ENCODE assay signal across 7 mouse cellular contexts in the genomic region with DNA sequence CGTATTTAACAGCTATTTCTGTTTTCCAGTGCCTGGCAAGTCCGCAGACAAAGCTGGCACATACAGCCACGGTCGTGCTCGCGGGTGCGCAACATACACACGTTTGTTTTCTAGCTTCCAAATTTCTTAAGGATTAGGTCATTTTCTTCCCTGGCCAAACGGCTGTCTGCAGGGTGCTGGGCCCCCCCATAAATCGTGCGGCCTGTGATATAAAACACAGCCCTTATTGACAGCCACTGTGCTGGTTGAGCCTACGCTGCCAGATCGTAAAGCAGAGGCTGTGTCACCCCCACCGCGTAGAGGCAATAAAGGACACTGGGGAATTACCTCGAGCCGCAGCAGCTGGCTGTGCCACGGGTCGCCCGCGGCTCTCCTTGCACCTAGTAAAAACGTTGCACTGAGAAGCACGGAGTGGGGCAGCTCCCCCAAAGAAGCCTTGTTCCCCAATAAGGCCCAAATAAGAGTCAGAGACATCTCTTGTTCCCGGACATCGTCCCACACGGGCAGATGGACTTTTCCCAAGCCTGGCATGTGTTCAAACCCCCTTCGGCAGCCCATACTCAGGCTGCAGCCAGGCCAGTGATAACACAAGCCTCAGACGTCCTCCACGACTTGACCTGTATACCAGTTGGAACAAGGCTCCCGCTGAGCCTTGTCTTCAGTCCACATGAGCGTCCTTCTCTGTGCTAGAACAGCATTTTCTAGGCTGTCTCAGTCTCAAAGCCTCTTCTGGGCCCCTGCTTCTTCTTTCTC.
DNase-seq lines count a peak whose midpoint lies in the region; ATAC-seq and TF ChIP-seq lines count a peak whose summit lies in the region.

No protein-coding gene starts in this region.

- TF ChIP-seq CTCF in layer of hippocampus, adult 2 months (conservative IDR thresholded peaks at IDR 0.05), result no peak

- DNase-seq in layer of hippocampus, postnatal 14 days (ENCODE audit: low spot score in 2 of 2), result peak; percentile 4 to 19
- DNase-seq in layer of hippocampus, adult 2 months (ENCODE audit: low spot score in 2 of 2), result no peak
- peak; percentile 18 for DNase-seq in embryo, embryonic 10 days (ENCODE audit: low spot score)
- DNase-seq in gonadal fat pad, adult 2 months (ENCODE audit: low read depth), result peak; percentile 3
- DNase-seq in T-cell, adult 2 months (ENCODE audit: low spot score), result no peak
- DNase-seq in gastrocnemius, adult 8-10 months (ENCODE audit: low spot score in 2 of 2), result no peak

- H3K36me3 ChIP-seq in limb, embryonic 15.5 days, result no peaks in the 10 kb centered on the region

- no peaks in the 10 kb centered on the region for H3K27me3 ChIP-seq in limb, embryonic 15.5 days

- no peak overlapping the region for H3K4me3 ChIP-seq in layer of hippocampus, adult 2 months
- no peak overlapping the region for H3K4me3 ChIP-seq in limb, embryonic 15.5 days

- no peak overlapping the region for H3K27ac ChIP-seq in layer of hippocampus, adult 2 months
- H3K27ac ChIP-seq in limb, embryonic 15.5 days, result peak overlapping the region; percentile 83

- peak; percentile 88 for ATAC-seq in limb, embryonic 15.5 days (ENCODE audit: insufficient number of reproducible peaks, low FRiP score, low TSS enrichment, low read depth)

- WGBS in limb, embryonic 15.5 days, result 13% methylated on average over 31 of the region's 31 CpGs

- H3K4me1 ChIP-seq in limb, embryonic 15.5 days, result peaks cover 34% of the 10 kb centered on the region

- no peak overlapping the region for H3K9ac ChIP-seq in limb, embryonic 15.5 days

- H3K4me2 ChIP-seq in limb, embryonic 15.5 days, result peak overlapping the region; percentile 38

- no peaks in the 10 kb centered on the region for H3K9me3 ChIP-seq in limb, embryonic 15.5 days

Comparison
In these comparisons a context has a peak if more than half of its experiments do, and no peak if none do; other contexts are left out.
1. DNase-seq: peak in layer of hippocampus, postnatal 14 days (2 of 2), embryo, embryonic 10 days (single experiment) and gonadal fat pad, adult 2 months (single experiment); none in layer of hippocampus, adult 2 months (0 of 2), T-cell, adult 2 months (single experiment) and gastrocnemius, adult 8-10 months (0 of 2).